Mouse (Mus musculus) MEL (cell line): ENCODE data around the gene Calhm2.
A peak's percentile ranks its signal among the peaks of the same experiment; 100 is the strongest.

ENCODE experiments used
- CTCF ChIP-seq, 3 experiments: IDR thresholded peaks in 2 of 3; conservative IDR thresholded peaks in 1 of 3; 2 replicates each; pipeline ENCODE4 v1.5.1; 2011 to 2012; ENCODE audit warnings: low read length in 3 of 3, low read depth in 2 of 3, mild to moderate bottlenecking in 2 of 3, improper control_type of control experiment in 1 of 3, inconsistent platforms in 1 of 3, mixed read lengths in 1 of 3, moderate library complexity in 1 of 3; ENCODE audit not compliant: control insufficient read depth in 1 of 3, insufficient read depth in 1 of 3, poor library complexity in 1 of 3, severe bottlenecking in 1 of 3
- POLR2A ChIP-seq, 2 experiments: IDR thresholded peaks; 2 replicates each; pipeline ENCODE4 v1.6.1; 2011 to 2012; ENCODE audit warnings: low read length in 2 of 2, mild to moderate bottlenecking in 2 of 2, control low read depth in 1 of 2, improper control_type of control experiment in 1 of 2, low read depth in 1 of 2, moderate library complexity in 1 of 2; ENCODE audit not compliant: control insufficient read depth in 1 of 2, insufficient read depth in 1 of 2, poor library complexity in 1 of 2
- TAL1 ChIP-seq: IDR thresholded peaks from 2 replicates; pipeline ENCODE4 v1.6.1; 2012; ENCODE audit warnings: mild to moderate bottlenecking, inconsistent platforms, low read length, moderate library complexity, mixed read lengths

- no peak for TF ChIP-seq POLR2A (IDR thresholded peaks at IDR 0.05; ENCODE audit: control insufficient read depth in 1 of 2, insufficient read depth in 1 of 2, low read depth in 1 of 2, low read length in 2 of 2, poor library complexity in 1 of 2)
- TF ChIP-seq TAL1: no peak
- TF ChIP-seq CTCF (IDR thresholded peaks at IDR 0.05 in 2 of 3, conservative IDR thresholded peaks at IDR 0.05 in 1 of 3; ENCODE audit: control insufficient read depth in 1 of 3, insufficient read depth in 1 of 3, low read depth in 2 of 3, low read length in 3 of 3, poor library complexity in 1 of 3, severe bottlenecking in 1 of 3): peak; percentile 85 to 91 (median 87)
These were observed 15.3 kb downstream of the Calhm2 start for GRCm38 (mm10) chr19:47122802-47123201.
